Comparison of ENCODE assay signal across 8 mouse cellular contexts in genomic region chr7:102512814-102513435, GRCm38 (mm10). TPM values are rescaled to one million over a fixed set of nuclear protein-coding genes. Genes with fewer than 3 reads are reported as not detected.
DNase-seq lines count a peak whose midpoint lies in the region; ATAC-seq and TF ChIP-seq lines count a peak whose summit lies in the region.

No protein-coding gene starts in this region.

- peak; percentile 95 for ATAC-seq in forebrain, embryonic 12.5 days (ENCODE audit: low FRiP score)
- peak; percentile 89 for ATAC-seq in heart, postnatal 0 days (ENCODE audit: insufficient read depth, low read depth)
- peak; percentile 77 for ATAC-seq in liver, embryonic 14.5 days (ENCODE audit: insufficient read depth)
- ATAC-seq in neural tube, embryonic 11.5 days (ENCODE audit: insufficient read depth, low FRiP score, low TSS enrichment) = peak; percentile 96
- ATAC-seq in stomach, embryonic 16.5 days (ENCODE audit: insufficient read depth, low FRiP score) = peak; percentile 90

- TF ChIP-seq CTCF in ES-Bruce4 (IDR thresholded peaks at IDR 0.05; ENCODE audit: low read depth, low read length) = peak; percentile 71
- TF ChIP-seq CTCF in heart, postnatal 0 days (IDR thresholded peaks at IDR 0.05; ENCODE audit: low read depth) = peak; percentile 83
- peak; percentile 80 for TF ChIP-seq CTCF in liver, embryonic 14.5 days (IDR thresholded peaks at IDR 0.05; ENCODE audit: low read depth)

- no peaks in the 10 kb centered on the region for H3K9me3 ChIP-seq in ES-Bruce4 (replicated peaks; ENCODE audit: control insufficient read depth, insufficient read depth, low read length, poor library complexity, severe bottlenecking)
- no peaks in the 10 kb centered on the region for H3K9me3 ChIP-seq in forebrain, embryonic 12.5 days
- H3K9me3 ChIP-seq in heart, postnatal 0 days (replicated peaks; ENCODE audit: control insufficient read depth, low read length) = no peaks in the 10 kb centered on the region
- H3K9me3 ChIP-seq in liver, embryonic 14.5 days (ENCODE audit: control insufficient read depth, low read length) = no peaks in the 10 kb centered on the region
- H3K9me3 ChIP-seq in neural tube, embryonic 11.5 days (ENCODE audit: control insufficient read depth, low read length) = no peaks in the 10 kb centered on the region
- H3K9me3 ChIP-seq in stomach, embryonic 16.5 days (replicated peaks; ENCODE audit: control insufficient read depth, low read length) = no peaks in the 10 kb centered on the region

- under 1% methylated on average over 54 of the region's 54 CpGs for WGBS in forebrain, embryonic 12.5 days
- WGBS in heart, postnatal 0 days = 1% methylated on average over 54 of the region's 54 CpGs
- WGBS in liver, embryonic 14.5 days (ENCODE audit: insufficient replicate concordance) = 2% methylated on average over 54 of the region's 54 CpGs
- 1% methylated on average over 52 of the region's 54 CpGs for WGBS in neural tube, embryonic 11.5 days
- under 1% methylated on average over 54 of the region's 54 CpGs for WGBS in stomach, embryonic 16.5 days

- no peaks in the 10 kb centered on the region for H3K36me3 ChIP-seq in ES-Bruce4 (ENCODE audit: control insufficient read depth, insufficient read depth, low read length, poor library complexity, severe bottlenecking)
- no peaks in the 10 kb centered on the region for H3K36me3 ChIP-seq in forebrain, embryonic 12.5 days (replicated peaks)
- no peaks in the 10 kb centered on the region for H3K36me3 ChIP-seq in heart, postnatal 0 days (replicated peaks; ENCODE audit: control insufficient read depth, insufficient read depth, low read length)
- H3K36me3 ChIP-seq in liver, embryonic 14.5 days (replicated peaks; ENCODE audit: control insufficient read depth, insufficient read depth, low read depth) = no peaks in the 10 kb centered on the region
- H3K36me3 ChIP-seq in neural tube, embryonic 11.5 days (ENCODE audit: control insufficient read depth, insufficient read depth, low read length) = no peaks in the 10 kb centered on the region
- no peaks in the 10 kb centered on the region for H3K36me3 ChIP-seq in stomach, embryonic 16.5 days (ENCODE audit: control insufficient read depth, insufficient read depth, low read length)

- peak overlapping the region; percentile 84 for H3K4me2 ChIP-seq in forebrain, embryonic 12.5 days
- peak overlapping the region; percentile 96 for H3K4me2 ChIP-seq in heart, postnatal 0 days (ENCODE audit: low read depth, low read length)
- peak overlapping the region; percentile 69 for H3K4me2 ChIP-seq in liver, embryonic 14.5 days (ENCODE audit: low read depth)
- H3K4me2 ChIP-seq in neural tube, embryonic 11.5 days (ENCODE audit: low read depth) = peak overlapping the region; percentile 77
- peak overlapping the region; percentile 88 for H3K4me2 ChIP-seq in stomach, embryonic 16.5 days (ENCODE audit: low read depth, low read length)

- peak; percentile 60 for DNase-seq in c-Kit-positive CD71-positive TER-119-positive erythroid progenitor cells, embryonic 14.5 days (ENCODE audit: low spot score)
- DNase-seq in heart, postnatal 0 days (ENCODE audit: low spot score) = peak; percentile 69
- DNase-seq in kidney, postnatal 36 days = peak; percentile 73 to 96
- DNase-seq in liver, embryonic 14.5 days (ENCODE audit: low read depth in 3 of 3, low spot score in 3 of 3) = peak; percentile 22 to 33 (median 30)
- peak; percentile 93 for DNase-seq in neural tube, embryonic 11.5 days (ENCODE audit: low spot score)

- peak overlapping the region; percentile 65 for H3K9ac ChIP-seq in ES-Bruce4 (ENCODE audit: low read depth, poor library complexity, severe bottlenecking)
- H3K9ac ChIP-seq in forebrain, embryonic 12.5 days = peak overlapping the region; percentile 80
- H3K9ac ChIP-seq in heart, postnatal 0 days (replicated peaks; ENCODE audit: low read depth, low read length) = peak overlapping the region; percentile 57
- H3K9ac ChIP-seq in liver, embryonic 14.5 days (replicated peaks) = peak overlapping the region; percentile 23
- H3K9ac ChIP-seq in neural tube, embryonic 11.5 days (ENCODE audit: low read length) = peak overlapping the region; percentile 70
- H3K9ac ChIP-seq in stomach, embryonic 16.5 days (ENCODE audit: low read length) = peak overlapping the region; percentile 77

- TF ChIP-seq POLR2A in ES-Bruce4 (IDR thresholded peaks at IDR 0.05; ENCODE audit: insufficient read depth, low read length) = no peak

- H3K4me3 ChIP-seq in ES-Bruce4 (ENCODE audit: low read depth, low read length) = peak overlapping the region; percentile 67
- H3K4me3 ChIP-seq in forebrain, embryonic 12.5 days (replicated peaks) = peak overlapping the region; percentile 53
- H3K4me3 ChIP-seq in heart, postnatal 0 days (ENCODE audit: low read depth, low read length) = peak overlapping the region; percentile 50
- peak overlapping the region; percentile 20 to 44; a peak in 3 of 4 replicates for H3K4me3 ChIP-seq in liver, embryonic 14.5 days (ENCODE audit: insufficient read depth in 1 of 2, low read depth in 2 of 2, low read length in 2 of 2)
- H3K4me3 ChIP-seq in neural tube, embryonic 11.5 days (ENCODE audit: low read depth, low read length) = peak overlapping the region; percentile 38
- H3K4me3 ChIP-seq in stomach, embryonic 16.5 days (replicated peaks; ENCODE audit: low read length) = peak overlapping the region; percentile 52

- H3K27me3 ChIP-seq in ES-Bruce4 (ENCODE audit: control insufficient read depth, insufficient read depth, low read length, poor library complexity, severe bottlenecking) = no peaks in the 10 kb centered on the region; the same call in 1 of the 2 replicates
- peaks cover 40% of the 10 kb centered on the region for H3K27me3 ChIP-seq in forebrain, embryonic 12.5 days
- peaks cover 17% of the 10 kb centered on the region for H3K27me3 ChIP-seq in heart, postnatal 0 days (ENCODE audit: control insufficient read depth, insufficient read depth, low read length)
- no peaks in the 10 kb centered on the region; the same call in 1 of the 2 replicates for H3K27me3 ChIP-seq in liver, embryonic 14.5 days (ENCODE audit: control insufficient read depth, insufficient read depth, low read length)
- H3K27me3 ChIP-seq in neural tube, embryonic 11.5 days (ENCODE audit: control insufficient read depth, insufficient read depth, low read length) = no peaks in the 10 kb centered on the region
- 0 out of 2 replicates have a peak, but pooled peaks cover 3% of the 10 kb centered on the region for H3K27me3 ChIP-seq in stomach, embryonic 16.5 days (ENCODE audit: control insufficient read depth, insufficient read depth, low read length)

- no peaks in the 10 kb centered on the region for H3K4me1 ChIP-seq in ES-Bruce4 (ENCODE audit: control insufficient read depth, insufficient read depth, low read length)
- peaks cover 4% of the 10 kb centered on the region; the same call in 1 of the 2 replicates for H3K4me1 ChIP-seq in forebrain, embryonic 12.5 days
- no peaks in the 10 kb centered on the region for H3K4me1 ChIP-seq in heart, postnatal 0 days (ENCODE audit: control insufficient read depth, insufficient read depth)
- H3K4me1 ChIP-seq in liver, embryonic 14.5 days (replicated peaks; ENCODE audit: control insufficient read depth in 2 of 2, insufficient read depth in 2 of 2, low read length in 1 of 2) = peaks cover 0 to 4% of the 10 kb centered on the region in 2 experiments; a peak in 1 of 4 replicates
- H3K4me1 ChIP-seq in neural tube, embryonic 11.5 days (ENCODE audit: control insufficient read depth, insufficient read depth, low read length) = 0 out of 2 replicates have a peak, but pooled peaks cover 3% of the 10 kb centered on the region
- H3K4me1 ChIP-seq in stomach, embryonic 16.5 days (ENCODE audit: control insufficient read depth, insufficient read depth, low read length) = no peaks in the 10 kb centered on the region

- no peak overlapping the region for H3K27ac ChIP-seq in ES-Bruce4 (ENCODE audit: insufficient read depth, low read length)
- H3K27ac ChIP-seq in forebrain, embryonic 12.5 days = no peak overlapping the region
- no peak overlapping the region for H3K27ac ChIP-seq in heart, postnatal 0 days (ENCODE audit: low read depth)
- no peak overlapping the region for H3K27ac ChIP-seq in liver, embryonic 14.5 days
- no peak overlapping the region for H3K27ac ChIP-seq in neural tube, embryonic 11.5 days (ENCODE audit: low read depth, low read length)
- no peak overlapping the region for H3K27ac ChIP-seq in stomach, embryonic 16.5 days (ENCODE audit: low read length)

- TF ChIP-seq EP300 in ES-Bruce4 (IDR thresholded peaks at IDR 0.05; ENCODE audit: insufficient read depth, low read depth, low read length) = no peak
- TF ChIP-seq EP300 in heart, postnatal 0 days (IDR thresholded peaks at IDR 0.05; ENCODE audit: low read depth) = no peak
- TF ChIP-seq EP300 in liver, embryonic 14.5 days (IDR thresholded peaks at IDR 0.05; ENCODE audit: low read depth) = no peak

RNA-seq across cellular contexts. Expression of gene Olfr545, which starts 13.6 kb away (rescaled TPM):
- not detected in 2 replicates for polyA plus RNA-seq in ES-Bruce4 (2011; ENCODE audit: insufficient read depth, insufficient read length, low read depth, missing spikeins)
- polyA plus RNA-seq in forebrain, embryonic 12.5 days (2016; fragmentation: Nextera tagmentation; extraction: Ambion mirVana) = 0.32 TPM in 1 of 2 replicates, not detected in the other
- total RNA-seq in heart, postnatal 0 days (2014; rRNA removed; ENCODE audit: low replicate concordance) = not detected in 2 replicates
- not detected in 2 replicates for polyA plus RNA-seq in heart, postnatal 0 days (2015; fragmentation: Nextera tagmentation; extraction: Ambion mirVana)
- polyA plus RNA-seq in liver, embryonic 14.5 days (2012; rRNA removed) = not detected in 2 replicates
- polyA plus RNA-seq in liver, embryonic 14.5 days (2014; fragmentation: Nextera tagmentation; extraction: Ambion mirVana) = not detected in 2 replicates
- polyA plus RNA-seq in neural tube, embryonic 11.5 days (2014; fragmentation: Nextera tagmentation; extraction: Ambion mirVana) = 0.08 TPM in 1 of 2 replicates, not detected in the other
- 0.16 and 0.17 TPM in 2 replicates for polyA plus RNA-seq in stomach, embryonic 16.5 days (2015; fragmentation: Nextera tagmentation; extraction: Ambion mirVana)

RNA-seq across cellular contexts. Expression of gene Olfr547, which starts 21.6 kb away (rescaled TPM):
- polyA plus RNA-seq in ES-Bruce4 (2011; ENCODE audit: insufficient read depth, insufficient read length, low read depth, missing spikeins) = not detected in 2 replicates
- not detected in 2 replicates for polyA plus RNA-seq in forebrain, embryonic 12.5 days (2016; fragmentation: Nextera tagmentation; extraction: Ambion mirVana)
- total RNA-seq in heart, postnatal 0 days (2014; rRNA removed; ENCODE audit: low replicate concordance) = not detected in 2 replicates
- not detected in 2 replicates for polyA plus RNA-seq in heart, postnatal 0 days (2015; fragmentation: Nextera tagmentation; extraction: Ambion mirVana)
- not detected in 2 replicates for polyA plus RNA-seq in liver, embryonic 14.5 days (2012; rRNA removed)
- polyA plus RNA-seq in liver, embryonic 14.5 days (2014; fragmentation: Nextera tagmentation; extraction: Ambion mirVana) = not detected in 2 replicates
- polyA plus RNA-seq in neural tube, embryonic 11.5 days (2014; fragmentation: Nextera tagmentation; extraction: Ambion mirVana) = not detected in 2 replicates
- polyA plus RNA-seq in stomach, embryonic 16.5 days (2015; fragmentation: Nextera tagmentation; extraction: Ambion mirVana) = not detected in 2 replicates

RNA-seq across cellular contexts. Expression of gene Olfr544, which starts 24.8 kb away (rescaled TPM):
- not detected in 2 replicates for polyA plus RNA-seq in ES-Bruce4 (2011; ENCODE audit: insufficient read depth, insufficient read length, low read depth, missing spikeins)
- polyA plus RNA-seq in forebrain, embryonic 12.5 days (2016; fragmentation: Nextera tagmentation; extraction: Ambion mirVana) = 0.10 and 0.14 TPM in 2 replicates
- not detected in 2 replicates for total RNA-seq in heart, postnatal 0 days (2014; rRNA removed; ENCODE audit: low replicate concordance)
- not detected in 2 replicates for polyA plus RNA-seq in heart, postnatal 0 days (2015; fragmentation: Nextera tagmentation; extraction: Ambion mirVana)
- polyA plus RNA-seq in liver, embryonic 14.5 days (2012; rRNA removed) = not detected in 2 replicates
- polyA plus RNA-seq in liver, embryonic 14.5 days (2014; fragmentation: Nextera tagmentation; extraction: Ambion mirVana) = 0.04 and 0.17 TPM in 2 replicates
- polyA plus RNA-seq in neural tube, embryonic 11.5 days (2014; fragmentation: Nextera tagmentation; extraction: Ambion mirVana) = 0.07 and 0.16 TPM in 2 replicates
- polyA plus RNA-seq in stomach, embryonic 16.5 days (2015; fragmentation: Nextera tagmentation; extraction: Ambion mirVana) = 0.04 and 0.07 TPM in 2 replicates

RNA-seq across cellular contexts. Expression of gene Olfr548-ps1, which starts 27.8 kb away (rescaled TPM):
- polyA plus RNA-seq in ES-Bruce4 (2011; ENCODE audit: insufficient read depth, insufficient read length, low read depth, missing spikeins) = not detected in 2 replicates
- polyA plus RNA-seq in forebrain, embryonic 12.5 days (2016; fragmentation: Nextera tagmentation; extraction: Ambion mirVana) = not detected in 2 replicates
- total RNA-seq in heart, postnatal 0 days (2014; rRNA removed; ENCODE audit: low replicate concordance) = not detected in 2 replicates
- polyA plus RNA-seq in heart, postnatal 0 days (2015; fragmentation: Nextera tagmentation; extraction: Ambion mirVana) = not detected in 2 replicates
- polyA plus RNA-seq in liver, embryonic 14.5 days (2012; rRNA removed) = not detected in 2 replicates
- not detected in 2 replicates for polyA plus RNA-seq in liver, embryonic 14.5 days (2014; fragmentation: Nextera tagmentation; extraction: Ambion mirVana)
- not detected in 2 replicates for polyA plus RNA-seq in neural tube, embryonic 11.5 days (2014; fragmentation: Nextera tagmentation; extraction: Ambion mirVana)
- polyA plus RNA-seq in stomach, embryonic 16.5 days (2015; fragmentation: Nextera tagmentation; extraction: Ambion mirVana) = not detected in 2 replicates

RNA-seq across cellular contexts. Expression of gene Olfr543, which starts 31.4 kb away (rescaled TPM):
- polyA plus RNA-seq in ES-Bruce4 (2011; ENCODE audit: insufficient read depth, insufficient read length, low read depth, missing spikeins) = not detected in 2 replicates
- 0.45 and 0.89 TPM in 2 replicates for polyA plus RNA-seq in forebrain, embryonic 12.5 days (2016; fragmentation: Nextera tagmentation; extraction: Ambion mirVana)
- total RNA-seq in heart, postnatal 0 days (2014; rRNA removed; ENCODE audit: low replicate concordance) = not detected in 2 replicates
- polyA plus RNA-seq in heart, postnatal 0 days (2015; fragmentation: Nextera tagmentation; extraction: Ambion mirVana) = not detected in 2 replicates
- not detected in 2 replicates for polyA plus RNA-seq in liver, embryonic 14.5 days (2012; rRNA removed)
- polyA plus RNA-seq in liver, embryonic 14.5 days (2014; fragmentation: Nextera tagmentation; extraction: Ambion mirVana) = 0.37 and 0.39 TPM in 2 replicates
- 0.31 TPM in 1 of 2 replicates, not detected in the other for polyA plus RNA-seq in neural tube, embryonic 11.5 days (2014; fragmentation: Nextera tagmentation; extraction: Ambion mirVana)
- polyA plus RNA-seq in stomach, embryonic 16.5 days (2015; fragmentation: Nextera tagmentation; extraction: Ambion mirVana) = 0.30 and 0.54 TPM in 2 replicates

Comparison
In these comparisons a context has a peak if more than half of its experiments do, and no peak if none do; other contexts are left out.
1. H3K9ac ChIP-seq: peak in every context shown above with its lines; median percentile 80 in forebrain, embryonic 12.5 days; 77 in stomach, embryonic 16.5 days; 70 in neural tube, embryonic 11.5 days; 65 in ES-Bruce4; 57 in heart, postnatal 0 days; 23 in liver, embryonic 14.5 days.
2. DNase-seq: peak in every context shown above with its lines; median percentile 93 in neural tube, embryonic 11.5 days; 84 in kidney, postnatal 36 days; 69 in heart, postnatal 0 days; 60 in c-Kit-positive CD71-positive TER-119-positive erythroid progenitor cells, embryonic 14.5 days; 30 in liver, embryonic 14.5 days.